ENCODE assay signal across 21 mouse cellular contexts in the genomic region with DNA sequence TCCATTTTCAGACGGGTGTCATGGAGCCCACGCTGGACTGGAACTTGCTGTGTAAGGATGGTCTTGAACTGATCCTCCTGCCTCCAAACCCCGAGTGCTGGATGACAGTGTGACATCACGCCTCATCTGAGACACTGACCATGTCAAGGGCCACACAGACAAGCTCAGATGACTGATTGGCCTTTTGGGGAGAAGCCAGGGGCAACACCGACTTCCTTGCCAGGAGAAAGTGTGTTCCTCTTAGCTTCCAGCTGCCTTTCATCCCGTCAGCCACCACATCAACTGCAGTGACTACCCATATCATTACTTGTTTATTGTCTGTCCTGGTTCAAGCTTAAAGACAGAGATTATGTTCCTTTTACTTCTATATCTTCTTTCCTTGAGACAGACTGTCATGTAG. TPM values are rescaled to one million over a fixed set of nuclear protein-coding genes. Genes with fewer than 3 reads are reported as not detected.
"Had no signal": no experiment of that assay in that cellular context is flagged by ENCODE, and none has a peak within 500 bp of the region (broad histone marks: within the 10 kb centered on the region; RNA-seq: fewer than 3 reads in every experiment).

No protein-coding gene starts in this region.

- ATAC-seq: liver, postnatal 0 days; midbrain, embryonic 13.5 days; midbrain, embryonic 15.5 days had no signal

- H3K27ac ChIP-seq: limb, embryonic 12.5 days; liver, embryonic 13.5 days; liver, embryonic 15.5 days; macrophage; midbrain, embryonic 13.5 days; midbrain, embryonic 15.5 days; neural tube, embryonic 12.5 days had no signal

- DNase-seq: liver; liver, embryonic 13.5 days; liver, postnatal 0 days; retina, postnatal 1 day; right cerebral cortex, adult 18-20 months; right cerebral cortex, postnatal 25 days; right cerebral cortex, postnatal 4 days; spleen, adult 18-20 months; thymus, adult 18-20 months; thymus, postnatal 14 days; thymus, postnatal 36 days had no signal

- H3K9ac ChIP-seq: limb, embryonic 12.5 days; liver, embryonic 13.5 days; liver, embryonic 15.5 days; liver, postnatal 0 days; midbrain, embryonic 13.5 days; midbrain, embryonic 15.5 days; neural tube, embryonic 12.5 days had no signal

- H3K36me3 ChIP-seq: liver, embryonic 13.5 days; liver, embryonic 15.5 days; midbrain, embryonic 13.5 days; midbrain, embryonic 15.5 days; neural tube, embryonic 12.5 days had no signal

- H3K4me2 ChIP-seq: limb, embryonic 12.5 days; liver, embryonic 11.5 days; liver, embryonic 13.5 days; liver, embryonic 15.5 days; midbrain, embryonic 11.5 days; midbrain, embryonic 13.5 days; midbrain, embryonic 15.5 days; neural tube, embryonic 12.5 days had no signal

- H3K9me3 ChIP-seq: limb, embryonic 12.5 days; liver, embryonic 13.5 days; liver, embryonic 15.5 days; midbrain, embryonic 13.5 days; midbrain, embryonic 15.5 days; neural tube, embryonic 12.5 days had no signal

- H3K4me3 ChIP-seq: limb, embryonic 12.5 days; liver, embryonic 13.5 days; liver, embryonic 15.5 days; midbrain, embryonic 13.5 days; midbrain, embryonic 15.5 days; neural tube, embryonic 12.5 days had no signal

RNA-seq across cellular contexts. Expression of a gene that starts 4.6 kb away (rescaled TPM):
- total RNA-seq: megakaryocyte progenitor cell, adult 5-6 weeks; neutrophil, adult 5-6 weeks had no signal
- polyA plus RNA-seq: macrophage had no signal

RNA-seq across cellular contexts. Expression of a gene that starts 41.6 kb away (rescaled TPM):
- total RNA-seq: neutrophil, adult 5-6 weeks had no signal
